Mouse (Mus musculus) neural tube, embryonic 12.5 days (tissue): ENCODE data around the gene Bmpr2. TPM values are rescaled to one million over a fixed set of nuclear protein-coding genes. Genes with fewer than 3 reads are reported as not detected.

Experiments
- ATAC-seq: fragments of 200-750 bp; cut with Nextera tagmentation; 2 replicates; pipeline ENCODE4 v1.8.0; 2017; ENCODE audit warnings: low read depth, mild to moderate bottlenecking, moderate TSS enrichment, moderate library complexity; ENCODE audit not compliant: low FRiP score
- H3K27ac ChIP-seq: fragments of 300-500 bp; sonication (generic); 2 replicates; pipeline ENCODE4 v1.5.1; 2016
- H3K27me3 ChIP-seq: fragments of 300-500 bp; sonication (generic); replicated peaks from 2 replicates; pipeline ENCODE4 v1.6.1; 2016; ENCODE audit warnings: mild to moderate bottlenecking
- H3K36me3 ChIP-seq: fragments of 300-500 bp; sonication (generic); 2 replicates; pipeline ENCODE4 v1.6.1; 2016; ENCODE audit warnings: mild to moderate bottlenecking
- H3K4me1 ChIP-seq: fragments of 300-500 bp; sonication (generic); 2 replicates; pipeline ENCODE4 v1.6.1; 2016
- H3K4me2 ChIP-seq: fragments of 300-500 bp; sonication (generic); replicated peaks from 2 replicates; pipeline ENCODE4 v1.6.1; 2016; ENCODE audit warnings: mild to moderate bottlenecking
- H3K4me3 ChIP-seq: fragments of 300-500 bp; sonication (generic); 2 replicates; pipeline ENCODE4 v1.5.1; 2016
- H3K9ac ChIP-seq: fragments of 300-500 bp; sonication (generic); 2 replicates; pipeline ENCODE4 v1.6.1; 2016; ENCODE audit warnings: mild to moderate bottlenecking
- H3K9me3 ChIP-seq: fragments of 300-500 bp; sonication (generic); 2 replicates; pipeline ENCODE4 v1.6.1; 2016; ENCODE audit warnings: mild to moderate bottlenecking
- WGBS: fragments of 180-500 bp; shearing (Covaris S2); methylation state at CpG from one replicate; pipeline ENCODE4 v1.1.7; 2016; 5-methylcytosine and 5-hydroxymethylcytosine counted together
- polyA plus RNA-seq: library from polyadenylated mRNA; unstranded; fragments of >200 nt; fragmentation: Nextera tagmentation; extraction: Ambion mirVana; gene quantifications from 2 replicates; pipeline ENCODE4 v1.2.1, GENCODE M21; 2016

Bmpr2 gene
- polyA plus RNA-seq, 1 experiment from 2014 or later, result 11.8 TPM

GRCm38 (mm10) chr1:59809921-59810320 is 46.7 kb downstream of the Bmpr2 start:
- no peak for ATAC-seq
- Histone ChIP-seq H3K4me1 (no peaks in the 10 kb centered on the region), H3K4me3 (no peak overlapping the region), H3K27me3 (no peaks in the 10 kb centered on the region), H3K9ac (no peak overlapping the region), H3K36me3 (no peaks in the 10 kb centered on the region; the same call in 1 of the 2 replicates), H3K9me3 (no peaks in the 10 kb centered on the region), H3K27ac (no peak overlapping the region), H3K4me2 (no peak overlapping the region)
- 88% methylated on average over 2 of the region's 2 CpGs for WGBS

- whole genome bisulfite sequencing, result 88% methylated on average over 4 of the region's 4 CpGs
- H3K4me3 ChIP-seq, result no peak overlapping the region
- ATAC-seq, result no peak
Measured at GRCm38 (mm10) chr1:59812782-59813181, 49.6 kb downstream of the Bmpr2 start.

GRCm38 (mm10) chr1:59825421-59825820 is 62.2 kb downstream of the Bmpr2 start:
- H3K9ac ChIP-seq, result no peak overlapping the region
- H3K36me3 ChIP-seq, result peaks cover 13% of the 10 kb centered on the region

More at GRCm38 (mm10) chr1:59812782-59813181, 49.6 kb downstream of the Bmpr2 start:
- Histone ChIP-seq H3K9ac (no peak overlapping the region), H3K36me3 (peaks cover 24% of the 10 kb centered on the region), H3K4me1 (no peaks in the 10 kb centered on the region), H3K4me2 (no peak overlapping the region), H3K9me3 (no peaks in the 10 kb centered on the region), H3K27ac (no peak overlapping the region), H3K27me3 (no peaks in the 10 kb centered on the region)

GRCm38 (mm10) chr1:59826583-59826982 is 63.4 kb downstream of the Bmpr2 start:
- no peak overlapping the region for H3K27ac ChIP-seq
- no peaks in the 10 kb centered on the region for H3K9me3 ChIP-seq
- ATAC-seq, result no peak
- H3K4me3 ChIP-seq, result no peak overlapping the region
- WGBS, result 87% methylated on average over 8 of the region's 8 CpGs
- no peaks in the 10 kb centered on the region for H3K27me3 ChIP-seq
- H3K4me2 ChIP-seq, result no peak overlapping the region
- H3K36me3 ChIP-seq, result peaks cover 13% of the 10 kb centered on the region
- no peaks in the 10 kb centered on the region for H3K4me1 ChIP-seq
- no peak overlapping the region for H3K9ac ChIP-seq

More at GRCm38 (mm10) chr1:59825421-59825820, 62.2 kb downstream of the Bmpr2 start:
- Histone ChIP-seq H3K27ac (no peak overlapping the region), H3K4me2 (no peak overlapping the region), H3K4me1 (no peaks in the 10 kb centered on the region), H3K27me3 (no peaks in the 10 kb centered on the region), H3K9me3 (no peaks in the 10 kb centered on the region), H3K4me3 (no peak overlapping the region)
- no peak for ATAC-seq

GRCm38 (mm10) chr1:59829410-59829809 is 66.2 kb downstream of the Bmpr2 start:
- H3K4me1 ChIP-seq, result no peaks in the 10 kb centered on the region; the same call in 1 of the 2 replicates
- 83% methylated on average over 2 of the region's 2 CpGs for WGBS
- H3K9me3 ChIP-seq, result no peaks in the 10 kb centered on the region

GRCm38 (mm10) chr1:59830194-59830593 is 67.0 kb downstream of the Bmpr2 start:
- no peaks in the 10 kb centered on the region for H3K9me3 ChIP-seq
- H3K4me2 ChIP-seq, result no peak overlapping the region
- H3K36me3 ChIP-seq, result peaks cover 5% of the 10 kb centered on the region; the same call in 1 of the 2 replicates
- no peak overlapping the region for H3K27ac ChIP-seq
- H3K27me3 ChIP-seq, result no peaks in the 10 kb centered on the region
- no peak for ATAC-seq
- H3K4me3 ChIP-seq, result no peak overlapping the region
- H3K9ac ChIP-seq, result no peak overlapping the region
- 78% methylated on average over 6 of the region's 6 CpGs for WGBS
- H3K4me1 ChIP-seq, result no peaks in the 10 kb centered on the region; the same call in 1 of the 2 replicates

More at GRCm38 (mm10) chr1:59829410-59829809, 66.2 kb downstream of the Bmpr2 start:
- no peak for ATAC-seq
- no peak overlapping the region for H3K4me2 ChIP-seq
- H3K36me3 ChIP-seq, result peaks cover 5% of the 10 kb centered on the region; the same call in 1 of the 2 replicates
- H3K9ac ChIP-seq, result no peak overlapping the region
- H3K4me3 ChIP-seq, result no peak overlapping the region
- H3K27ac ChIP-seq, result no peak overlapping the region
- no peaks in the 10 kb centered on the region for H3K27me3 ChIP-seq

GRCm38 (mm10) chr1:59833723-59834122 is 70.5 kb downstream of the Bmpr2 start:
- no peak for ATAC-seq
- whole genome bisulfite sequencing, result 9% methylated on average over 2 of the region's 2 CpGs
- no peak overlapping the region for H3K27ac ChIP-seq

GRCm38 (mm10) chr1:59848327-59848726 is 85.1 kb downstream of the Bmpr2 start:
- no peak overlapping the region for H3K4me3 ChIP-seq
- no peak overlapping the region for H3K27ac ChIP-seq
- peaks cover 24% of the 10 kb centered on the region for H3K36me3 ChIP-seq
- 86% methylated on average over 8 of the region's 8 CpGs for WGBS
- no peaks in the 10 kb centered on the region for H3K9me3 ChIP-seq
- peaks cover 3% of the 10 kb centered on the region; the same call in 1 of the 2 replicates for H3K4me1 ChIP-seq
- no peak for ATAC-seq
- no peak overlapping the region for H3K4me2 ChIP-seq
- H3K27me3 ChIP-seq, result no peaks in the 10 kb centered on the region
- no peak overlapping the region for H3K9ac ChIP-seq

More at GRCm38 (mm10) chr1:59833723-59834122, 70.5 kb downstream of the Bmpr2 start:
- no peaks in the 10 kb centered on the region; the same call in 1 of the 2 replicates for H3K4me1 ChIP-seq
- no peaks in the 10 kb centered on the region for H3K36me3 ChIP-seq
- H3K27me3 ChIP-seq, result no peaks in the 10 kb centered on the region
- no peak overlapping the region for H3K4me2 ChIP-seq
- H3K4me3 ChIP-seq, result no peak overlapping the region
- no peaks in the 10 kb centered on the region for H3K9me3 ChIP-seq
- no peak overlapping the region for H3K9ac ChIP-seq

GRCm38 (mm10) chr1:59859046-59859445 is 95.8 kb downstream of the Bmpr2 start:
- H3K4me2 ChIP-seq, result no peak overlapping the region
- H3K27me3 ChIP-seq, result no peaks in the 10 kb centered on the region
- WGBS, result 95% methylated on average over 1 of the region's 1 CpGs
- H3K4me3 ChIP-seq, result no peak overlapping the region
- H3K4me1 ChIP-seq, result no peaks in the 10 kb centered on the region
- H3K27ac ChIP-seq, result no peak overlapping the region
- H3K9me3 ChIP-seq, result no peaks in the 10 kb centered on the region
- no peak overlapping the region for H3K9ac ChIP-seq
- H3K36me3 ChIP-seq, result peaks cover 48% of the 10 kb centered on the region
- ATAC-seq, result no peak

- H3K36me3 ChIP-seq, result peaks cover 52% of the 10 kb centered on the region
- H3K9ac ChIP-seq, result no peak overlapping the region
- no peaks in the 10 kb centered on the region for H3K27me3 ChIP-seq
- H3K4me1 ChIP-seq, result no peaks in the 10 kb centered on the region
- H3K9me3 ChIP-seq, result no peaks in the 10 kb centered on the region
- no peak overlapping the region for H3K27ac ChIP-seq
- 94% methylated on average over 1 of the region's 1 CpGs for WGBS
- no peak overlapping the region for H3K4me3 ChIP-seq
- no peak overlapping the region for H3K4me2 ChIP-seq
- no peak for ATAC-seq
Measured at GRCm38 (mm10) chr1:59862144-59862543, 98.9 kb downstream of the Bmpr2 start.

GRCm38 (mm10) chr1:59868041-59868440 is 104.8 kb downstream of the Bmpr2 start:
- no peak overlapping the region for H3K9ac ChIP-seq
- H3K27ac ChIP-seq, result no peak overlapping the region
- peaks cover 54% of the 10 kb centered on the region for H3K36me3 ChIP-seq
- 89% methylated on average over 5 of the region's 5 CpGs for WGBS
- no peak for ATAC-seq
- no peaks in the 10 kb centered on the region for H3K27me3 ChIP-seq
- no peak overlapping the region for H3K4me3 ChIP-seq
- H3K9me3 ChIP-seq, result no peaks in the 10 kb centered on the region
- no peaks in the 10 kb centered on the region for H3K4me1 ChIP-seq
- no peak overlapping the region for H3K4me2 ChIP-seq

GRCm38 (mm10) chr1:59874023-59874422 is 110.8 kb downstream of the Bmpr2 start:
- peaks cover 22% of the 10 kb centered on the region for H3K36me3 ChIP-seq
- H3K27me3 ChIP-seq, result no peaks in the 10 kb centered on the region
- no peak overlapping the region for H3K4me3 ChIP-seq
- no peak overlapping the region for H3K9ac ChIP-seq
- no peaks in the 10 kb centered on the region for H3K9me3 ChIP-seq
- H3K4me1 ChIP-seq, result no peaks in the 10 kb centered on the region
- WGBS, result 94% methylated on average over 3 of the region's 3 CpGs
- no peak for ATAC-seq
- no peak overlapping the region for H3K4me2 ChIP-seq
- H3K27ac ChIP-seq, result no peak overlapping the region

- H3K27me3 ChIP-seq, result no peaks in the 10 kb centered on the region
- WGBS, result 91% methylated on average over 7 of the region's 7 CpGs
- H3K4me3 ChIP-seq, result no peak overlapping the region
- H3K9me3 ChIP-seq, result no peaks in the 10 kb centered on the region
- no peak overlapping the region for H3K9ac ChIP-seq
- H3K4me1 ChIP-seq, result no peaks in the 10 kb centered on the region
- peaks cover 14% of the 10 kb centered on the region; the same call in 1 of the 2 replicates for H3K36me3 ChIP-seq
- H3K4me2 ChIP-seq, result no peak overlapping the region
- H3K27ac ChIP-seq, result no peak overlapping the region
- ATAC-seq, result no peak
Measured at GRCm38 (mm10) chr1:59878098-59878497, 114.9 kb downstream of the Bmpr2 start.
